Mouse (Mus musculus) myocyte (in vitro differentiated cells): ENCODE measurements around the gene Lrig1. TPM values are rescaled to one million over a fixed set of nuclear protein-coding genes. Genes with fewer than 3 reads are reported as not detected.
A peak's percentile ranks its signal among the peaks of the same experiment; 100 is the strongest.

Source experiments
- H3K27me3 ChIP-seq: one replicate; pipeline ENCODE4 v1.6.1; 2011; ENCODE audit not compliant: control insufficient read depth, insufficient read depth, insufficient read length
- H3K36me3 ChIP-seq: one replicate; pipeline ENCODE4 v1.6.1; 2011; ENCODE audit not compliant: control insufficient read depth, insufficient read depth
- H3K4me2 ChIP-seq: one replicate; pipeline ENCODE4 v1.6.1; 2011; ENCODE audit warnings: low read depth, control low read depth
- H3K4me3 ChIP-seq: one replicate; pipeline ENCODE4 v1.5.1; 2011; ENCODE audit warnings: mild to moderate bottlenecking, control low read depth, moderate library complexity
- H3K79me2 ChIP-seq: one replicate; pipeline ENCODE4 v1.6.1; 2011; ENCODE audit not compliant: control insufficient read depth, insufficient read depth
- H3ac ChIP-seq: one replicate; pipeline ENCODE4 v1.6.1; 2011; ENCODE audit not compliant: control insufficient read depth, insufficient read length
- CEBPB ChIP-seq: IDR thresholded peaks from 2 replicates; pipeline ENCODE4 v1.6.1; 2011; ENCODE audit warnings: mild to moderate bottlenecking, moderate library complexity; ENCODE audit not compliant: poor library complexity, insufficient read depth, severe bottlenecking
- E2F4 ChIP-seq: IDR thresholded peaks from one replicate; pipeline ENCODE4 v1.6.1; 2011; ENCODE audit warnings: mild to moderate bottlenecking, control low read depth, moderate library complexity; ENCODE audit not compliant: insufficient read depth
- MAX ChIP-seq: IDR thresholded peaks from one replicate; pipeline ENCODE4 v1.6.1; 2011; ENCODE audit warnings: low read depth, mild to moderate bottlenecking, control low read depth
- MYOD1 ChIP-seq, 3 experiments: IDR thresholded peaks; one replicate each; pipeline ENCODE4 v1.6.1; 2011; ENCODE audit warnings: control low read depth in 2 of 3, low read depth in 2 of 3, mild to moderate bottlenecking in 2 of 3, moderate library complexity in 1 of 3; ENCODE audit not compliant: insufficient read length in 2 of 3, control insufficient read depth in 1 of 3
- MYOG ChIP-seq, 3 experiments: IDR thresholded peaks; one replicate each; pipeline ENCODE4 v1.6.1; 2011; ENCODE audit warnings: control low read depth in 2 of 3, low read depth in 2 of 3, mild to moderate bottlenecking in 2 of 3; ENCODE audit not compliant: insufficient read length in 2 of 3, control insufficient read depth in 1 of 3, insufficient read depth in 1 of 3
- POLR2A ChIP-seq: IDR thresholded peaks from one replicate; pipeline ENCODE4 v1.6.1; 2011; ENCODE audit warnings: low read depth, mild to moderate bottlenecking, control low read depth, moderate library complexity; ENCODE audit not compliant: insufficient read length
- POLR2AphosphoS2 ChIP-seq: IDR thresholded peaks from one replicate; pipeline ENCODE4 v1.6.1; 2011; ENCODE audit warnings: low read depth, control low read depth; ENCODE audit not compliant: insufficient read length
- REST ChIP-seq: IDR thresholded peaks from one replicate; pipeline ENCODE4 v1.6.1; 2011; ENCODE audit warnings: mild to moderate bottlenecking, control low read depth, moderate library complexity; ENCODE audit not compliant: insufficient read depth, insufficient read length
- SRF ChIP-seq: IDR thresholded peaks from one replicate; pipeline ENCODE4 v1.6.1; 2011; ENCODE audit warnings: low read depth; ENCODE audit not compliant: control insufficient read depth, insufficient read length
- TCF12 ChIP-seq: IDR thresholded peaks from one replicate; pipeline ENCODE4 v1.6.1; 2011; ENCODE audit warnings: mild to moderate bottlenecking, control low read depth; ENCODE audit not compliant: poor library complexity, insufficient read depth, severe bottlenecking
- TCF3 ChIP-seq: IDR thresholded peaks from one replicate; pipeline ENCODE4 v1.6.1; 2011; ENCODE audit warnings: low read depth, control low read depth; ENCODE audit not compliant: insufficient read length
- USF1 ChIP-seq: IDR thresholded peaks from one replicate; pipeline ENCODE4 v1.6.1; 2011; ENCODE audit warnings: low read depth, mild to moderate bottlenecking, control low read depth, moderate library complexity
- polyA plus RNA-seq: library from polyadenylated mRNA; unstranded; fragments of >200 nt; fragmentation: generic; extraction: Trizol; gene quantifications from one replicate; pipeline ENCODE4 v1.2.1, GENCODE M21; 2012; ENCODE audit warnings: missing spikeins

Lrig1 gene
- polyA plus RNA-seq, 1 experiment = 22.1 TPM

GRCm38 (mm10) chr6:94661923-94662322 lies 38.0 kb downstream of the Lrig1 start:
- H3ac ChIP-seq = no peak overlapping the region
- no peak overlapping the region for H3K4me2 ChIP-seq
- no peaks in the 10 kb centered on the region for H3K27me3 ChIP-seq
- TF ChIP-seq MAX (no peak), POLR2A (no peak), TCF3 (no peak), CEBPB (no peak), POLR2AphosphoS2 (no peak), E2F4 (no peak), SRF (no peak), USF1 (no peak), TCF12 (no peak), MYOD1 (IDR thresholded peaks at IDR 0.05; ENCODE audit: control insufficient read depth in 1 of 3, insufficient read length in 2 of 3, low read depth in 2 of 3) (no peak), REST (no peak), MYOG (IDR thresholded peaks at IDR 0.05; ENCODE audit: control insufficient read depth in 1 of 3, insufficient read depth in 1 of 3, insufficient read length in 2 of 3, low read depth in 2 of 3) (no peak)
- H3K36me3 ChIP-seq = no peaks in the 10 kb centered on the region
- no peak overlapping the region for H3K4me3 ChIP-seq
- peaks cover 14% of the 10 kb centered on the region for H3K79me2 ChIP-seq

GRCm38 (mm10) chr6:94661321-94661720 lies 38.6 kb downstream of the Lrig1 start:
- Histone ChIP-seq H3K79me2 (peaks cover 13% of the 10 kb centered on the region), H3ac (no peak overlapping the region), H3K27me3 (no peaks in the 10 kb centered on the region), H3K4me2 (no peak overlapping the region), H3K4me3 (no peak overlapping the region), H3K36me3 (no peaks in the 10 kb centered on the region)
- no peak for TF ChIP-seq USF1
- TF ChIP-seq TCF3 = no peak
- TF ChIP-seq POLR2AphosphoS2 = no peak
- no peak for TF ChIP-seq MYOD1 (IDR thresholded peaks at IDR 0.05; ENCODE audit: control insufficient read depth in 1 of 3, insufficient read length in 2 of 3, low read depth in 2 of 3)
- no peak for TF ChIP-seq TCF12
- no peak for TF ChIP-seq MAX
- TF ChIP-seq E2F4 = no peak
- TF ChIP-seq CEBPB = no peak
- no peak for TF ChIP-seq POLR2A
- no peak for TF ChIP-seq MYOG (IDR thresholded peaks at IDR 0.05; ENCODE audit: control insufficient read depth in 1 of 3, insufficient read depth in 1 of 3, insufficient read length in 2 of 3, low read depth in 2 of 3)
- TF ChIP-seq SRF = no peak
- no peak for TF ChIP-seq REST

GRCm38 (mm10) chr6:94659886-94660333 lies 40.0 kb downstream of the Lrig1 start:
- no peak overlapping the region for H3ac ChIP-seq
- TF ChIP-seq TCF3 = peak; percentile 65
- no peak for TF ChIP-seq CEBPB
- peak; percentile 49 for TF ChIP-seq TCF12
- no peak for TF ChIP-seq USF1
- no peak for TF ChIP-seq SRF
- peak; percentile 12 to 84 (median 73) for TF ChIP-seq MYOG (IDR thresholded peaks at IDR 0.05; ENCODE audit: control insufficient read depth in 1 of 3, insufficient read depth in 1 of 3, insufficient read length in 2 of 3, low read depth in 2 of 3)
- no peak for TF ChIP-seq POLR2AphosphoS2
- no peak for TF ChIP-seq MAX
- no peak for TF ChIP-seq E2F4
- TF ChIP-seq POLR2A = no peak
- no peak for TF ChIP-seq REST
- TF ChIP-seq MYOD1 (IDR thresholded peaks at IDR 0.05; ENCODE audit: control insufficient read depth in 1 of 3, insufficient read length in 2 of 3, low read depth in 2 of 3) = peak in 2 of 3 experiments; percentile 50 to 73
- H3K79me2 ChIP-seq = peaks cover 1% of the 10 kb centered on the region
- H3K27me3 ChIP-seq = no peaks in the 10 kb centered on the region
- no peaks in the 10 kb centered on the region for H3K36me3 ChIP-seq
- no peak overlapping the region for H3K4me2 ChIP-seq
- H3K4me3 ChIP-seq = no peak overlapping the region

GRCm38 (mm10) chr6:94658136-94658480 lies 41.9 kb downstream of the Lrig1 start:
- Histone ChIP-seq H3K27me3 (no peaks in the 10 kb centered on the region), H3ac (no peak overlapping the region), H3K36me3 (no peaks in the 10 kb centered on the region), H3K4me3 (no peak overlapping the region), H3K4me2 (peak overlapping the region; percentile 78), H3K79me2 (peaks cover 3% of the 10 kb centered on the region)
- TF ChIP-seq REST (no peak), MYOG (IDR thresholded peaks at IDR 0.05; ENCODE audit: control insufficient read depth in 1 of 3, insufficient read depth in 1 of 3, insufficient read length in 2 of 3, low read depth in 2 of 3) (no peak), MYOD1 (IDR thresholded peaks at IDR 0.05; ENCODE audit: control insufficient read depth in 1 of 3, insufficient read length in 2 of 3, low read depth in 2 of 3) (no peak), CEBPB (no peak), POLR2A (no peak)
